Mouse (Mus musculus): ENCODE measurements at regions not wholly inside any gene's neighbourhood (a gene's known extent, or its start where the extent isn't known, plus 50 kb on each side); places are given as distances from the start of the nearest gene placed in this dataset.

DNA sequence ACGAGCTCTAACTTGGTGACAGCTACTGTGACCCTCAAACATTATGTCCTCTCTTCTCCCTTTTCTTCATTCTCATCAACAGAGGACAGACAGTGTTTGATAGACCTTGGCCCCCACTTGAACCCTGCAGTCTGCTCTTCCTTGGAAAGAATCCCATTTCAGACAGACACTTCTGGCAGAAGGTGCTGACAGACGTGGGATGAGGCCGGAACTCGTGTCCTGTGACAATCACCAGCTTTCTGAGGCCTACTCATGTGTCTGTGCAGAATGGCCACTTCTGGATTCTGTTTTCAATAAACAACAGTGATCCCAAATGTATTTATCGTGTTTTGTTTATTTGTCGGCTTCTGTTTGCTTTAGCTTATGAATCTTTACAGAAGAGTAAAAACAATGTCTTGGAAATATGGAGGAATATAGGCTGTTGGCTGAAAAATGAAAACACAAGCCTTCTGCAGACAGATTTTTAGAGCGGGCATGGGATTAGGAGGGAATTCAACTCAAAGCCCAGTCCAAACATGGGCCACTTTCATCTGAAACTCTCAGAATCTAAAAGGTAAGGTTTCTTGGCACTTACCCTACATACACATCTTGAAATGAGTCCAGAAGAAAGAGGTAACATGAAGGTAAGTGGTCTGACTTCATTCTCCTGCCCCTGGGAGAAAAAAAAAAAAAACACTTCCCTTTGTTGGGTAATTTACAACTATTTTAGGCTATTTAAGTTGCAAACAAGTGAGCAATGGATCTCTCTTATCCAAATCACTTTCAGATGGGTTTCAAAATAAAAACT lies 350.9 kb downstream of the Irx1 start:
- Histone ChIP-seq H3K27ac (ENCODE audit: low read depth, low read length) (no peak overlapping the region), H3K27me3 (replicated peaks; ENCODE audit: control insufficient read depth, insufficient read depth, low read length) (no peaks in the 10 kb centered on the region), H3K4me3 (ENCODE audit: low read depth, low read length) (no peak overlapping the region), H3K9me3 (replicated peaks; ENCODE audit: control insufficient read depth, low read length) (no peaks in the 10 kb centered on the region), H3K36me3 (ENCODE audit: control insufficient read depth, insufficient read depth, low read length) (no peaks in the 10 kb centered on the region), H3K9ac (ENCODE audit: low read length) (no peak overlapping the region), H3K4me1 (ENCODE audit: control insufficient read depth, insufficient read depth, low read length) (no peaks in the 10 kb centered on the region), H3K4me2 (ENCODE audit: low read length) (no peak overlapping the region)
- DNase-seq (ENCODE audit: low spot score) = no peak
- WGBS = 80% methylated on average over 7 of the region's 7 CpGs
- no peak for ATAC-seq

GRCm38 (mm10) chr13:71582486-71582885 lies 381.0 kb downstream of the Irx1 start:
- Histone ChIP-seq H3K27ac (ENCODE audit: low read depth, low read length) (no peak overlapping the region), H3K9me3 (replicated peaks; ENCODE audit: control insufficient read depth, low read length) (no peaks in the 10 kb centered on the region), H3K9ac (ENCODE audit: low read length) (no peak overlapping the region), H3K36me3 (ENCODE audit: control insufficient read depth, insufficient read depth, low read length) (no peaks in the 10 kb centered on the region), H3K27me3 (replicated peaks; ENCODE audit: control insufficient read depth, insufficient read depth, low read length) (no peaks in the 10 kb centered on the region), H3K4me3 (ENCODE audit: low read depth, low read length) (no peak overlapping the region), H3K4me1 (ENCODE audit: control insufficient read depth, insufficient read depth, low read length) (no peaks in the 10 kb centered on the region), H3K4me2 (ENCODE audit: low read length) (no peak overlapping the region)
- no peak for DNase-seq (ENCODE audit: low spot score)
- ATAC-seq = no peak
- 75% methylated on average over 4 of the region's 4 CpGs for WGBS

DNA sequence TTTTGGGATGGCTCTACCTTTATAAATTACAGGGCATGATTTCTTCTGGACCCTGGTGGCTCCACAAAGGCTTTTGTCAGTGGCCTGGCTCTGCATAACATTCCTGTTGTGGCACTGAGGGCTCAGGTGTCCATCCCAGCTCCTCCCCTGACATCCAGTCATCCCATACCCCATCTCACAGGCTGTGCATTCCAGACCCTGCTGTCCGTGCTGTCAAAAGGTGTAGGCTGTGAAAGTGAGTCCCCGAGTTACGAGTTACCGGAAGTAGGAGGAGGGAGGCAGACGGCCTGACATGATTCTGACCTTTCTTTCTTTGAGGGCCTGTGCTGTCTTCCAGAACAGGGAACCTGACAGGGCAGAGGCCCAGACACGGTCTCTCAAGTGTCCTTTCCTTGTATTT lies 397.6 kb downstream of the Irx1 start:
- H3K27ac ChIP-seq (ENCODE audit: low read depth, low read length) = no peak overlapping the region
- H3K4me2 ChIP-seq (ENCODE audit: low read length) = no peak overlapping the region
- no peak overlapping the region for H3K4me3 ChIP-seq (ENCODE audit: low read depth, low read length)
- no peak overlapping the region for H3K9ac ChIP-seq (ENCODE audit: low read length)
- H3K9me3 ChIP-seq (replicated peaks; ENCODE audit: control insufficient read depth, low read length) = no peaks in the 10 kb centered on the region
- 84% methylated on average over 6 of the region's 6 CpGs for WGBS
- no peaks in the 10 kb centered on the region for H3K27me3 ChIP-seq (replicated peaks; ENCODE audit: control insufficient read depth, insufficient read depth, low read length)
- DNase-seq (ENCODE audit: low spot score) (no peak), ATAC-seq (no peak)
- no peaks in the 10 kb centered on the region for H3K4me1 ChIP-seq (ENCODE audit: control insufficient read depth, insufficient read depth, low read length)
- H3K36me3 ChIP-seq (ENCODE audit: control insufficient read depth, insufficient read depth, low read length) = no peaks in the 10 kb centered on the region

- H3K9me3 ChIP-seq (replicated peaks; ENCODE audit: control insufficient read depth, low read length) = no peaks in the 10 kb centered on the region
- no peaks in the 10 kb centered on the region for H3K36me3 ChIP-seq (ENCODE audit: control insufficient read depth, insufficient read depth, low read length)
- H3K9ac ChIP-seq (ENCODE audit: low read length) = no peak overlapping the region
- no peak overlapping the region for H3K27ac ChIP-seq (ENCODE audit: low read depth, low read length)
- no peaks in the 10 kb centered on the region for H3K4me1 ChIP-seq (ENCODE audit: control insufficient read depth, insufficient read depth, low read length)
- no peaks in the 10 kb centered on the region for H3K27me3 ChIP-seq (replicated peaks; ENCODE audit: control insufficient read depth, insufficient read depth, low read length)
- H3K4me3 ChIP-seq (ENCODE audit: low read depth, low read length) = no peak overlapping the region
- no peak for DNase-seq (ENCODE audit: low spot score)
- no peak overlapping the region for H3K4me2 ChIP-seq (ENCODE audit: low read length)
- WGBS = 82% methylated on average over 7 of the region's 7 CpGs
- ATAC-seq = no peak
These were observed 398.1 kb downstream of the Irx1 start for GRCm38 (mm10) chr13:71565388-71565787.

GRCm38 (mm10) chr13:71558477-71559215 lies 404.9 kb downstream of the Irx1 start:
- peaks cover 15% of the 10 kb centered on the region; the same call in 1 of the 2 replicates for H3K27me3 ChIP-seq (replicated peaks; ENCODE audit: control insufficient read depth, insufficient read depth, low read length)
- DNase-seq (ENCODE audit: low spot score) (peak; percentile 84), ATAC-seq (peak; percentile 94)
- peak overlapping the region; percentile 7; the same call in 1 of the 2 replicates for H3K4me2 ChIP-seq (ENCODE audit: low read length)
- no peaks in the 10 kb centered on the region for H3K36me3 ChIP-seq (ENCODE audit: control insufficient read depth, insufficient read depth, low read length)
- H3K4me1 ChIP-seq (ENCODE audit: control insufficient read depth, insufficient read depth, low read length) = peaks cover 4% of the 10 kb centered on the region
- no peak overlapping the region for H3K4me3 ChIP-seq (ENCODE audit: low read depth, low read length)
- peak overlapping the region; percentile 18; the same call in 1 of the 2 replicates for H3K27ac ChIP-seq (ENCODE audit: low read depth, low read length)
- H3K9me3 ChIP-seq (replicated peaks; ENCODE audit: control insufficient read depth, low read length) = no peaks in the 10 kb centered on the region
- 6% methylated on average over 14 of the region's 14 CpGs for WGBS
- H3K9ac ChIP-seq (ENCODE audit: low read length) = no peak overlapping the region

DNA sequence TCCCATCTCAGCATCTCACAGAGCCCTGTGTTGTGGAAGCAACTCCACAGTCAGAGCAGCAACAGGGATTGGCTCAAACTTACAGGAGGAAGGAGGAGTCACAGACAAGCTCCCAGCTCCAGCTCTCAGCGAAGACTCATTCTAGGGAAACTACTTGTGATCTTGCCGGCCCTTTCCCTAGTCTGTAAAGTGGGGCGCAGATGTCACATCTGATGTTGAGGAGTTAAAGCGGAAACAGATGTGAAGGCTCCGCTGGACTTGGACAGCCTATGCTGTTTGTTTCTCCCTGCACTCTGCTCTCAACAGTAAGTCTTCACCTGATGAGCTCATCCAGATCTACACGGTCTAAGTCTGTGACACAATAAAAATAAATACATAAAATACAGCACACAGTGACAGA lies 408.1 kb downstream of the Irx1 start:
- H3K4me1 ChIP-seq (ENCODE audit: control insufficient read depth, insufficient read depth, low read length) = peaks cover 4% of the 10 kb centered on the region
- no peaks in the 10 kb centered on the region for H3K36me3 ChIP-seq (ENCODE audit: control insufficient read depth, insufficient read depth, low read length)
- ATAC-seq (no peak), DNase-seq (ENCODE audit: low spot score) (no peak)
- no peak overlapping the region for H3K4me3 ChIP-seq (ENCODE audit: low read depth, low read length)
- peaks cover 15% of the 10 kb centered on the region; the same call in 1 of the 2 replicates for H3K27me3 ChIP-seq (replicated peaks; ENCODE audit: control insufficient read depth, insufficient read depth, low read length)
- 86% methylated on average over 6 of the region's 6 CpGs for WGBS
- H3K27ac ChIP-seq (ENCODE audit: low read depth, low read length) = no peak overlapping the region
- H3K4me2 ChIP-seq (ENCODE audit: low read length) = no peak overlapping the region
- H3K9ac ChIP-seq (ENCODE audit: low read length) = no peak overlapping the region
- no peaks in the 10 kb centered on the region for H3K9me3 ChIP-seq (replicated peaks; ENCODE audit: control insufficient read depth, low read length)

DNA sequence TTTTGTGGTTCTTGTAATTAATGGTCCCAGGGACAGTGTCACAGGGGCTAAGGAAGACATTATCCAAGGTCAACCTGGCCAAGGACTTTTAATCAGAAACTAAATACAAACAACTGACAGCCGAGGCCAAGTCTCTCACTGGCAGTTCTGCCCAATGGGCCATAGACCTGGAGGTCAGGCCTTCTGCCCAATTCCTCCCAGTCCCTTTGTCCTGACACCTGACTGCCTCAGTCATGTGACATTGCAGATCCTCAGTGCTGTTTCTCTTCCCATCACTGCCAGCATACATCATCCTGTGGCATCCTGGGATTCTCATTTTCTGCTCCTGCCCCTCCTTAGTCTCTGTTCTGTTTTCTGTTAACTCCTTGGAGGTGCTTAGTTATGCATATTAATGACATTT lies 413.4 kb downstream of the Irx1 start:
- no peak overlapping the region for H3K27ac ChIP-seq (ENCODE audit: low read depth, low read length)
- H3K27me3 ChIP-seq (replicated peaks; ENCODE audit: control insufficient read depth, insufficient read depth, low read length) = no peaks in the 10 kb centered on the region; the same call in 1 of the 2 replicates
- H3K9ac ChIP-seq (ENCODE audit: low read length) = no peak overlapping the region
- DNase-seq (ENCODE audit: low spot score) (no peak), ATAC-seq (no peak)
- no peak overlapping the region for H3K4me3 ChIP-seq (ENCODE audit: low read depth, low read length)
- H3K9me3 ChIP-seq (replicated peaks; ENCODE audit: control insufficient read depth, low read length) = no peaks in the 10 kb centered on the region
- no peaks in the 10 kb centered on the region for H3K36me3 ChIP-seq (ENCODE audit: control insufficient read depth, insufficient read depth, low read length)
- no peaks in the 10 kb centered on the region for H3K4me1 ChIP-seq (ENCODE audit: control insufficient read depth, insufficient read depth, low read length)
- 62% methylated on average over 1 of the region's 1 CpGs for WGBS
- H3K4me2 ChIP-seq (ENCODE audit: low read length) = no peak overlapping the region

DNA sequence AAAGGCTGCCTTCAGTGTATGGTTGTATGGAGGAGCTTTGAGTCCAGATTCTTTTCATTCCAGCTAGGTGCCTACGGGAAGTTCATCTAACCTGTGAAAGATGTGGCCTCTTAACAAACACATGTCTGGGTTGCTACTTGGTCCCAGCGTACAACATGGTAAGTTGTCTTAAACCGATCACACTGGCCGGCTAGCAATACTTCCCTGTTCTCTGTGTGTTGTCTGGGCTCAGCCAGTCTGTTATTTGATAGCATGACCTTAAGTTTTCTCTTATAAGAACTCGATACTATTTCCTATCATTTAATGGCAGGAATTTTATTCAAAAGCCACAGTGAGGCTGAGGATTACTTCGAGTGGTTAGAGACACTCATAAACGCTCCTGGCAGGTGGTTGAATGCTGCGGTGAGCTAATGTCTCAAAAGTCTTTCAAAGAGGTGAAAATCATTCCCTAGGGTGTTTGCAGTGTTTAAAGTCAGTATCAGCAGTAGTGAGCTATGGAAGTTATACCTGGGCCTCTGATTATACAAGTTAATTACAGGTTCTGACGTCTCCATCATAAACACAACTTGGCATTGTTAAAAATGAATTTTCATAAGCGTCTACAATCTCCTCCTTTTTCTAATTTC lies 414.2 kb downstream of the Irx1 start:
- Histone ChIP-seq H3K4me1 (ENCODE audit: control insufficient read depth, insufficient read depth, low read length) (no peaks in the 10 kb centered on the region), H3K36me3 (ENCODE audit: control insufficient read depth, insufficient read depth, low read length) (no peaks in the 10 kb centered on the region), H3K27ac (ENCODE audit: low read depth, low read length) (no peak overlapping the region), H3K27me3 (replicated peaks; ENCODE audit: control insufficient read depth, insufficient read depth, low read length) (no peaks in the 10 kb centered on the region), H3K4me2 (ENCODE audit: low read length) (no peak overlapping the region), H3K4me3 (ENCODE audit: low read depth, low read length) (no peak overlapping the region), H3K9me3 (replicated peaks; ENCODE audit: control insufficient read depth, low read length) (no peaks in the 10 kb centered on the region), H3K9ac (ENCODE audit: low read length) (no peak overlapping the region)
- DNase-seq (ENCODE audit: low spot score) (no peak), ATAC-seq (no peak)
- WGBS = 82% methylated on average over 10 of the region's 10 CpGs

DNA sequence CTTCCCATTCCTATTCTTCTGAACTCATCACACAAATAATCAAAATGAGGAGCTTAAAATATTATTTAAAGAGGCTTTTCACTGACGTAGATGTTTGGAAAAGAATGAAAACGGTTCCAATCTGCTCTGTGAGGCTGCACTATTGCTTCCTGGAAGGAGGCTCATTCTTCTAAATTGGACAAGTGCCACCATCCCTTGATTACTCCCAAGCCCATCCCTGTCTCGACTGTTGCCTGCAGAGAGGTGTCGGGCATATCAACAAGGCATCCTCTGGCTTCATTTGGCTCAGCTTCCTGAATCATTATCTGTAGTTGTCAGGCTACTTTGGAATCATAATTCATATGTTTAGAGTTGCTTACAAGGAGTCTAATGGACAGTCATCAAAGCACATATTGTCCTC lies 425.3 kb downstream of the Irx1 start:
- Histone ChIP-seq H3K36me3 (ENCODE audit: control insufficient read depth, insufficient read depth, low read length) (no peaks in the 10 kb centered on the region), H3K27me3 (replicated peaks; ENCODE audit: control insufficient read depth, insufficient read depth, low read length) (no peaks in the 10 kb centered on the region), H3K9me3 (replicated peaks; ENCODE audit: control insufficient read depth, low read length) (no peaks in the 10 kb centered on the region), H3K4me2 (ENCODE audit: low read length) (no peak overlapping the region), H3K4me1 (ENCODE audit: control insufficient read depth, insufficient read depth, low read length) (no peaks in the 10 kb centered on the region), H3K9ac (ENCODE audit: low read length) (no peak overlapping the region), H3K4me3 (ENCODE audit: low read depth, low read length) (no peak overlapping the region), H3K27ac (ENCODE audit: low read depth, low read length) (no peak overlapping the region)
- no peak for ATAC-seq
- DNase-seq (ENCODE audit: low spot score) = peak; percentile 45
- 39% methylated on average over 4 of the region's 4 CpGs for WGBS
